Mouse (Mus musculus) ES-Bruce4 (cell line): Measurements from ENCODE around the gene Sp4.

ENCODE experiments used
- CTCF ChIP-seq: IDR thresholded peaks from one replicate; pipeline ENCODE4 v1.8.1; 2011; ENCODE audit warnings: low read depth, low read length
- POLR2A ChIP-seq: IDR thresholded peaks from one replicate; pipeline ENCODE4 v1.8.1; 2011; ENCODE audit warnings: low read length; ENCODE audit not compliant: insufficient read depth

DNA sequence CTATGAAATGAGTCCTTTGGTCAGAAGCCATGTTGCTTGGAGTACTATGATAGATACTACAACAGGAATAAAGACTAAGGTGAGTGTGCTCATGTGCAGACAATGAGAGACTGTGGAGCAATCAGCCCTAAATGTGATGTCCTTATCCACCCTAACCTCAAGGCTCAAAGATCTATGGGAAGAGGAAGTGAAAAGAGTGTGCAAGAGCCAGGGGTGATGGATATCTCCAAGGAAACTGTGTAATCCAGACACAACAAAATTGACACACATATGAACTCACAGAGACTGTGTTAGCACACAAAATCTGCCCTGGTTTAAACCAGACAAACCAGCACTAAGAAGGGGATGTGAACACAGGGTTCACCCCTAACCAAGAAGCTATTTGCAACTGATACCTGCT, 81.2 kb downstream of the Sp4 start:
- TF ChIP-seq CTCF, result no peak
- TF ChIP-seq POLR2A, result no peak
